Mouse (Mus musculus) CH12.LX (cell line): ENCODE results near the gene Btbd9.

Experiments used
- BHLHE40 ChIP-seq: IDR thresholded peaks from 2 replicates; pipeline ENCODE4 v1.6.1; 2011; ENCODE audit warnings: mild to moderate bottlenecking, low read depth, low read length, improper control_type of control experiment
- CTCF ChIP-seq, 2 experiments: IDR thresholded peaks in 1 of 2; conservative IDR thresholded peaks in 1 of 2; 2 replicates each; pipeline ENCODE4 v1.5.1; 2011 to 2012; ENCODE audit warnings: low read depth in 2 of 2, low read length in 2 of 2, improper control_type of control experiment in 1 of 2, inconsistent platforms in 1 of 2, mild to moderate bottlenecking in 1 of 2, moderate library complexity in 1 of 2
- ELF1 ChIP-seq: IDR thresholded peaks from 2 replicates; pipeline ENCODE4 v1.6.1; 2014; ENCODE audit warnings: low read depth, mild to moderate bottlenecking, inconsistent platforms, low read length, improper control_type of control experiment
- EP300 ChIP-seq: IDR thresholded peaks from 2 replicates; pipeline ENCODE4 v1.6.1; 2011; ENCODE audit warnings: low read length, improper control_type of control experiment
- ETS1 ChIP-seq: conservative IDR thresholded peaks from 2 replicates; pipeline ENCODE4 v1.6.1; 2012; ENCODE audit warnings: low read depth, mild to moderate bottlenecking, inconsistent platforms, low read length, improper control_type of control experiment, moderate library complexity
- JUND ChIP-seq: conservative IDR thresholded peaks from 2 replicates; pipeline ENCODE4 v1.6.1; 2011; ENCODE audit warnings: low read depth, low read length, improper control_type of control experiment
- KAT2A ChIP-seq: IDR thresholded peaks from 2 replicates; pipeline ENCODE4 v1.6.1; 2012; ENCODE audit warnings: low read length, improper control_type of control experiment, inconsistent platforms; ENCODE audit not compliant: insufficient replicate concordance
- POLR2A ChIP-seq: IDR thresholded peaks from 2 replicates; pipeline ENCODE4 v1.6.1; 2011; ENCODE audit warnings: low read depth, mild to moderate bottlenecking, improper control_type of control experiment, low read length
- POLR2AphosphoS2 ChIP-seq: IDR thresholded peaks from 2 replicates; pipeline ENCODE4 v1.6.1; 2011; ENCODE audit warnings: low read depth, low read length, improper control_type of control experiment
- SMC3 ChIP-seq: IDR thresholded peaks from 2 replicates; pipeline ENCODE4 v1.6.1; 2011; ENCODE audit warnings: low read depth, low read length, improper control_type of control experiment
- UBTF ChIP-seq: IDR thresholded peaks from 2 replicates; pipeline ENCODE4 v1.6.1; 2012; ENCODE audit warnings: low read depth, mild to moderate bottlenecking, inconsistent platforms, low read length, improper control_type of control experiment, moderate library complexity
- USF1 ChIP-seq: IDR thresholded peaks from 2 replicates; pipeline ENCODE4 v1.6.1; 2014; ENCODE audit warnings: low read depth, mild to moderate bottlenecking, inconsistent platforms, low read length, improper control_type of control experiment

DNA sequence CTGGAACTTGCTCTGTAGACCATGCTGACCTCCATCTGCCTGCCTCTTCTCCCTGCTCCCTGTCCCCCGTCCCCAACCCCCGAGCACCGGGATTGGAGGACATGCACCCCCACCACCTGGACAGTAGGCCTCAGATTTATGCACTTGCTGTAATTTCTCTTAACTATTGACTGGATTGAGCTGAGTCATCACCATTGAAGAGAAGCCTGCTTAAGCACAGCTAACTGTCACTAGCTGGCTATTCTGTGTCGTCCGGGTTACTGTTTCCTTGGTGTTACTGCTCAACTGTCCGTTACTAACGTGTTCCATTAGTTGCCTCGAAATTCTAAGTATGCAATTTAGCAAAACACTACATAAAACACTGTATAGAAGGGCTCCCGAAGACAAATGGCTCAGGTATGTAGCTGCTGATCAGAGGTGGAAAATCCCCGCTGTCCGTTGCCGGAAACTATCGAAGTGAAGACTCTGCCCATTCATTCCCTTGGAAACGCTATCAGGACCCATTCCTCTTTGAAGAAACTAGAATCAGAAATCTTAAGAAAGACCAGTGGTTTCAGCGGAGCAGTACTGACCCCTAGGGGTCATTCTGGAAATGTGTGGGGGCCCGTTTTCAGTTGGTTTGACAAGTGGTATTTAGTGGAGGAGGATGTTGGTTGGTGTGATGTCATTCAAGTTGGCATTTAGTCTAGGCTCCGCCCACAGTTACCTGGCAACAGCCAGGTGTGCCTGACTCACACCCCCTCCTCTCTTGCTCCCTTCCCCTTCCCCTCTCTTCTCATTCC, 14.3 kb upstream of the Btbd9 start:
- no peak for TF ChIP-seq UBTF
- no peak for TF ChIP-seq POLR2A
- peak; percentile 73 to 91 for TF ChIP-seq CTCF (conservative IDR thresholded peaks at IDR 0.05 in 1 of 2, IDR thresholded peaks at IDR 0.05 in 1 of 2; ENCODE audit: low read depth in 2 of 2, low read length in 2 of 2)
- no peak for TF ChIP-seq EP300
- TF ChIP-seq ELF1, result no peak
- TF ChIP-seq USF1, result no peak
- TF ChIP-seq BHLHE40, result no peak
- no peak; the same call in 1 of the 2 replicates for TF ChIP-seq POLR2AphosphoS2
- no peak for TF ChIP-seq KAT2A
- peak; percentile 61 for TF ChIP-seq SMC3
- no peak for TF ChIP-seq JUND
- no peak for TF ChIP-seq ETS1
